Mouse (Mus musculus) C2C12 (cell line): ENCODE data around the gene Mcrip2.

ENCODE experiments used
- CTCF ChIP-seq: IDR thresholded peaks from one replicate; pipeline ENCODE4 v1.5.1; 2011; ENCODE audit not compliant: control insufficient read depth, insufficient read depth, insufficient read length
- MAX ChIP-seq: IDR thresholded peaks from one replicate; pipeline ENCODE4 v1.6.1; 2011; ENCODE audit warnings: mild to moderate bottlenecking, control low read depth
- MYOD1 ChIP-seq: IDR thresholded peaks from one replicate; pipeline ENCODE4 v1.6.1; 2011; ENCODE audit warnings: low read depth; ENCODE audit not compliant: control insufficient read depth, insufficient read length
- USF1 ChIP-seq: IDR thresholded peaks from one replicate; pipeline ENCODE4 v1.6.1; 2011; ENCODE audit warnings: low read depth, mild to moderate bottlenecking, control low read depth, moderate library complexity

DNA sequence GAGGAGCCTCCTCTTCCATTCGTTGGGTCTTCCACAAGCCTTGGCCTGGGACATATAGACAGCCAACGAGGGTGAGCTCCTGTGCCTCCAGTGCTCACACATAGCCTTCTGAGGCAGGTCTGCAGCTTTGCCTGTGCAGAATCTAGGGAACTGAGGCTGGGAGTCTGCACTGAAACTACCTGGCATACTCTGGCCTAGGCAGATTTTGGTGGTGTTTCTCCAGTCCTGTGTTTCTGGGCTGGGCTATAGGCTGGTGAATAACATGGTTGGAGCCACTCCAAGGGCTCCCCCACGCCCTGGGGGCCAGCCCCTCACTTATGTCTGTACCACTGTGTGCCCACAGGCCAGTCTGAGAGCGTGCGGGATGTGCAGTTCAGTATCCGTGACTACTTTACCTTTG, 43.3 kb downstream of the Mcrip2 start:
- TF ChIP-seq CTCF, result no peak
- TF ChIP-seq MAX, result no peak
- no peak for TF ChIP-seq USF1
- TF ChIP-seq MYOD1, result no peak
